Mouse (Mus musculus) ES-Bruce4 (cell line): ENCODE results near the gene Srarp.
A peak's percentile ranks its signal among the peaks of the same experiment; 100 is the strongest.

ENCODE experiments used
- CTCF ChIP-seq: IDR thresholded peaks from one replicate; pipeline ENCODE4 v1.8.1; 2011; ENCODE audit warnings: low read depth, low read length
- POLR2A ChIP-seq: IDR thresholded peaks from one replicate; pipeline ENCODE4 v1.8.1; 2011; ENCODE audit warnings: low read length; ENCODE audit not compliant: insufficient read depth

GRCm38 (mm10) chr4:141430997-141431396, 4.9 kb downstream of the Srarp start:
- TF ChIP-seq CTCF, result peak; percentile 89
- no peak for TF ChIP-seq POLR2A
